ENCODE assay signal across 9 mouse cellular contexts in genomic region chr10:61343950-61344349, GRCm38 (mm10). TPM values are rescaled to one million over a fixed set of nuclear protein-coding genes. Genes with fewer than 3 reads are reported as not detected.
DNase-seq lines count a peak whose midpoint lies in the region; ATAC-seq lines count a peak whose summit lies in the region.
"Had no signal": no experiment of that assay in that cellular context is flagged by ENCODE, and none has a peak within 500 bp of the region (broad histone marks: within the 10 kb centered on the region; RNA-seq: fewer than 3 reads in every experiment).

No protein-coding gene starts in this region.

- peaks cover 66% of the 10 kb centered on the region for H3K36me3 ChIP-seq in hindbrain, embryonic 10.5 days
- H3K36me3 ChIP-seq in hindbrain, embryonic 13.5 days = peaks cover 20% of the 10 kb centered on the region
- H3K36me3 ChIP-seq in limb, embryonic 13.5 days = peaks cover 36% of the 10 kb centered on the region

- 57% methylated on average over 8 of the region's 8 CpGs for WGBS in hindbrain, embryonic 10.5 days
- WGBS in hindbrain, embryonic 13.5 days = 63% methylated on average over 8 of the region's 8 CpGs
- 67% methylated on average over 8 of the region's 8 CpGs for WGBS in limb, embryonic 13.5 days

- no peak overlapping the region for H3K4me3 ChIP-seq in hindbrain, embryonic 10.5 days
- no peak overlapping the region for H3K4me3 ChIP-seq in hindbrain, embryonic 13.5 days
- H3K4me3 ChIP-seq in limb, embryonic 13.5 days = no peak overlapping the region
- H3K4me3 ChIP-seq: embryonic facial prominence, embryonic 13.5 days had no signal

- H3K9ac ChIP-seq in hindbrain, embryonic 13.5 days = no peak overlapping the region
- H3K9ac ChIP-seq in limb, embryonic 13.5 days = no peak overlapping the region
- H3K9ac ChIP-seq: embryonic facial prominence, embryonic 13.5 days had no signal

- no peak overlapping the region for H3K4me2 ChIP-seq in hindbrain, embryonic 13.5 days
- H3K4me2 ChIP-seq in limb, embryonic 13.5 days (replicated peaks) = no peak overlapping the region
- H3K4me2 ChIP-seq: embryonic facial prominence, embryonic 13.5 days had no signal

- H3K4me1 ChIP-seq in hindbrain, embryonic 10.5 days (replicated peaks) = peaks cover 45% of the 10 kb centered on the region
- peaks cover 23% of the 10 kb centered on the region for H3K4me1 ChIP-seq in hindbrain, embryonic 13.5 days (replicated peaks)
- H3K4me1 ChIP-seq in limb, embryonic 13.5 days = peaks cover 11% of the 10 kb centered on the region

- peak; percentile 69 for DNase-seq in hindbrain, embryonic 10.5 days (ENCODE audit: low spot score)
- DNase-seq in R1 (ENCODE audit: low read depth, low spot score) = peak; percentile 87
- DNase-seq in cerebellum, postnatal 36 days = peak; percentile 72 to 73
- DNase-seq in induced T-regulatory cell, adult 2 months (ENCODE audit: low read depth) = peak; percentile 64
- peak; percentile 59 for DNase-seq in ovary, postnatal 36 days (ENCODE audit: low spot score)
- peak; percentile 58 to 62 for DNase-seq in thymus, postnatal 36 days

- no peak overlapping the region for H3K27ac ChIP-seq in hindbrain, embryonic 10.5 days
- no peak overlapping the region for H3K27ac ChIP-seq in hindbrain, embryonic 13.5 days
- H3K27ac ChIP-seq in limb, embryonic 13.5 days = no peak overlapping the region
- H3K27ac ChIP-seq: embryonic facial prominence, embryonic 13.5 days had no signal

- no peak for ATAC-seq in hindbrain, embryonic 13.5 days (ENCODE audit: low FRiP score)
- ATAC-seq in limb, embryonic 13.5 days (ENCODE audit: low FRiP score, low read depth) = peak; percentile 16; the same call in 1 of the 2 replicates

- no peaks in the 10 kb centered on the region for H3K9me3 ChIP-seq in hindbrain, embryonic 10.5 days
- no peaks in the 10 kb centered on the region for H3K9me3 ChIP-seq in hindbrain, embryonic 13.5 days
- H3K9me3 ChIP-seq in limb, embryonic 13.5 days = no peaks in the 10 kb centered on the region
- H3K9me3 ChIP-seq: embryonic facial prominence, embryonic 13.5 days had no signal

- H3K27me3 ChIP-seq in hindbrain, embryonic 10.5 days (ENCODE audit: insufficient read depth, poor library complexity, severe bottlenecking) = no peaks in the 10 kb centered on the region
- H3K27me3 ChIP-seq in hindbrain, embryonic 13.5 days = no peaks in the 10 kb centered on the region
- no peaks in the 10 kb centered on the region for H3K27me3 ChIP-seq in limb, embryonic 13.5 days
- H3K27me3 ChIP-seq: embryonic facial prominence, embryonic 13.5 days had no signal

RNA-seq across cellular contexts. Expression of gene Pald1, which starts 39.4 kb away (rescaled TPM):
- polyA plus RNA-seq in hindbrain, embryonic 10.5 days (2016; fragmentation: Nextera tagmentation; extraction: Ambion mirVana) = 35.7 and 40.3 TPM in 2 replicates
- 29.4 and 30.8 TPM in 2 replicates for polyA plus RNA-seq in hindbrain, embryonic 13.5 days (2015; fragmentation: Nextera tagmentation; extraction: Ambion mirVana)
- polyA plus RNA-seq in limb, embryonic 13.5 days (2015; fragmentation: Nextera tagmentation; extraction: Ambion mirVana) = 20.2 and 24.1 TPM in 2 replicates

RNA-seq across cellular contexts. Expression of gene Prf1, which starts 46.3 kb away (rescaled TPM):
- polyA plus RNA-seq in hindbrain, embryonic 10.5 days (2016; fragmentation: Nextera tagmentation; extraction: Ambion mirVana) = not detected in 2 replicates
- polyA plus RNA-seq in hindbrain, embryonic 13.5 days (2015; fragmentation: Nextera tagmentation; extraction: Ambion mirVana) = 0.06 TPM in 1 of 2 replicates, not detected in the other
- polyA plus RNA-seq in limb, embryonic 13.5 days (2015; fragmentation: Nextera tagmentation; extraction: Ambion mirVana) = 0.05 TPM in 1 of 2 replicates, not detected in the other
- polyA plus RNA-seq: embryonic facial prominence, embryonic 13.5 days had no signal
